Mouse (Mus musculus): Measurements from ENCODE around the gene Sptlc2.

Sptlc2 gene

DNA sequence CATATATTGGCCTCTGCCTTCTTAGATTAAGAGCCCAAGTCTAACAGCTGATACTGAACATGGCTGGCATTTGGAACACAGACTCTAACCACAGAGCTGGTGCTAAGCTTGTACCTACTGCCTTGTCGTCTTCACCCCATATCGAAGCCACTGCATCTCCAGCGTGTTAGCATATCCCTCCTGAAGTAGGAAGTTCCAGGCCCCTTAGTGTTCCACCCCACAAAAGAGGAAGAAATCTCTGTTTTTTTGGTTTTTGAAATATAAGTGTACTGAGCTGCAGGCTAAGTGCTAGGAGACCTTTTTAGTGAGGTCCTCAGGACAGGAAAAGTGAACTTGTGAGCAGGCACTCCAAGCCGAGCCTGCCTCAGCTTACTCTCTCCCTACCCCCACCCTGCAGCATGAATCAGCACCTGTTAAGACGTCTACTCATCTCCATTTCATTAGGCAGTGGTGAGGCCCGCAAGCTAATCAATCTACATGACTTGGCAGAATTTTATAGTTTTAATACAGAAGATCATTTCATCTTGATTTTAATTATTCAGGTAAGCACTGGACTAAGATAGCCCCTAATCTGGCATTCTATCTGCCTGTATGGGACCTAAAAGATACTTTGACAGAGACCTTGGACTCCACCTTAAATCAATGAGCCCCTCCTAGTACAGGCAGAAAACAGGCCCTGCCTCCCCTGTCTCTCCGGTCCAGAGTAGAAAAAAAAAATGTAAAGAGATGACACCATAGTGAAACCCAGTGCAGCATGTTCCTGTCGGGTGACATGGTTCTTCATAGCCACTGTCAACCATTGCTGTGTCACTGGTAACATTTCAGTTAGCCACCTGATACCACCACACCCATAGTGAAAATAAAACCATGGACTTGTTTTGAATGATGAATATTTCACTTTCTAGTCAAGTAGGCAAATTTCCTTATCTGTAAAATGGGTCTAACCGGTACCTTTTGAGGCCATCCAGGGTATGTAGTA, 113.0 kb downstream of the Sptlc2 start:
- no peak for DNase-seq

GRCm38 (mm10) chr12:87267682-87268081, 120.5 kb downstream of the Sptlc2 start:
- DNase-seq, result no peak

GRCm38 (mm10) chr12:87266827-87267603, 121.1 kb downstream of the Sptlc2 start:
- no peak for DNase-seq

DNA sequence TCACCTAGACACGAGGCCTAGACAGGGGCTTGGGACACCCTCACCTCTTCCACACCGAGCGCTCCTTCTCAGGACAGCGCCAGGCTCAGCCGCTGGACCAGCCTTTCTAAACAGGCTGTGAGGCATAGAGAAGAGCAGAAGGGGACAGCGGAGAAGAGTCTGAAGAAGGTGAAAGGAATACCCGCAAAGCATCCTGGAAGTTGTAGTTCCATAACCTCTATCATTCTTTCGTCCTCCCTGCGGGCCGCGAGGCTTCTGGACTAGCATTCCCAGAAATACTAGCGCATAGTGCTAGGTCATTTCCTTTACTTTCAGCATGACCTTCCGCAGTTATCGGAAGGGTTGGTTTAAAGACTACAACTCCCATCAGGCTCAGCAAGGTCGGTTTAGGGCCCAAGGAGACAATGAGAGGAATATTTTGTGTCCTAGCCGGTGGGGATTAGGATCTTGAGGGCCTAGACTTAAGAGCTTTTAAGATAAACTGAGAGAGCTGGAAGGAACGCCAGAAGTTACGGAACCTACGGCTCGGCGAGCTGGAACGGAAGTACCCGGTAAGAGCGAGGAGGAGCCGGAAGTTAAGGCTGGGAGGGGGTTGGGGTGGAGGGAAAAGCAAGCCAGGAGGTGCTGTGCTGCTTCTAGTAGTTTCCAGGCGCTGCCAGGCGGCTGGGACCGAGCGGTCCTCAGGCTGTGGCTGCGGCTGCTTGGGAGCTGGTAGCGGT, 121.9 kb downstream of the Sptlc2 start, which contains the start of the genes Vipas39 and Ahsa1:
TSS of gene Vipas39 (minus strand) at position 149 of the 719 bp plus-strand sequence.
TSS of gene Ahsa1 (plus strand) at position 372 of the 719 bp plus-strand sequence.
- DNase-seq, result peak; percentile 93

DNA sequence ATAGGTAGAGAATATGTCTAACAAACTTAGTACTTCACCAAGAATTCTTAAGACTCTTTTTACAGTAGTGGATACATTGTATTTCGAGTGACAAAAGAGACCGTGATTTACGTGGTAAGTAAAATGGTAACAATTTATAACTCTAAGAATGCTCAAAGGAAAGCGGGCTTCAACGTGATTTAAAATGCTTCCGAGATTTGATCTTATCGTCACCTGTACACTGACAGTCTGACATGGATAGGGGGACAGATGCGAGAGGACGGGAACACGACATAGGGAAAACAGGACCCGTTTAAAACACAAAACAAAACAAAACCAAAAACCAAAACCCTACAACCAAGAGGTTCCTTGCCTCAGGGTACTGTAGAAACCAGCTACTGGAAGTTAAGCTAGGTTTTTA, 122.7 kb downstream of the Sptlc2 start:
- no peak for DNase-seq

DNA sequence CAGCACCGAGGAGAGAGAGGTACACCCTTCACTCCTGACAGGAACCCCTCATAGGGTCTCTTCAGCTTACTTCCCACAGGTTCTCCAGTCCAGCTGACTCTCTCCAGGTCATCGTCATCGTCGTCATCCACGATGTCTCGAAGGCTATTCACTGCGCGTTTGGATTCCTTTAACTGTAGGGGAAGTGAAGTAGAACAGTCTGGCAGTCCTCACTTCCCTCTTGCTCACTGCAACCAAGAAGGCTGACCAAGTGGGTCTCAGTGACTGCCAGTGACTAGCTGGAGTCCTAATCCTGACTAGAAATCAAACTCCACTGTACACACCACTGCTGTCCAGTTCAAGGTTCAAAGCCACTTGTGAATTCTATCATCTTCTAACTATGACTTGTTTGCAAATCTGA, 127.6 kb downstream of the Sptlc2 start:
- DNase-seq, result no peak

GRCm38 (mm10) chr12:87256629-87257028, 131.5 kb downstream of the Sptlc2 start:
- DNase-seq, result no peak
